Mouse (Mus musculus) midbrain, embryonic 11.5 days (tissue): ENCODE data around the gene Tomm34. TPM values are rescaled to one million over a fixed set of nuclear protein-coding genes. Genes with fewer than 3 reads are reported as not detected.

Source experiments
- ATAC-seq: fragments of 200-750 bp; cut with Nextera tagmentation; 2 replicates; pipeline ENCODE4 v1.8.0; 2017; ENCODE audit warnings: moderate TSS enrichment, moderate library complexity; ENCODE audit not compliant: low FRiP score
- DNase-seq: peaks from one replicate; pipeline ENCODE4 v3.0.0; 2015; ENCODE audit warnings: low spot score; ENCODE audit errors: missing footprints
- H3K27ac ChIP-seq: fragments of 300-500 bp; sonication (generic); 2 replicates; pipeline ENCODE4 v1.5.1; 2014; ENCODE audit warnings: low read depth, low read length
- H3K27me3 ChIP-seq: fragments of 300-500 bp; sonication (generic); 2 replicates; pipeline ENCODE4 v1.6.1; 2014; ENCODE audit warnings: mild to moderate bottlenecking, low read length, moderate library complexity, mixed read lengths; ENCODE audit not compliant: control insufficient read depth, insufficient read depth
- H3K36me3 ChIP-seq: fragments of 300-500 bp; sonication (generic); 2 replicates; pipeline ENCODE4 v1.6.1; 2014; ENCODE audit warnings: mild to moderate bottlenecking, low read length, moderate library complexity, mixed read lengths; ENCODE audit not compliant: control insufficient read depth, insufficient read depth
- H3K4me1 ChIP-seq: fragments of 300-500 bp; sonication (generic); 2 replicates; pipeline ENCODE4 v1.6.1; 2014; ENCODE audit warnings: low read length; ENCODE audit not compliant: control insufficient read depth, insufficient read depth
- H3K4me2 ChIP-seq: fragments of 300-500 bp; sonication (generic); 2 replicates; pipeline ENCODE4 v1.6.1; 2014; ENCODE audit warnings: mild to moderate bottlenecking, moderate library complexity
- H3K4me3 ChIP-seq: fragments of 300-500 bp; sonication (generic); 2 replicates; pipeline ENCODE4 v1.5.1; 2014; ENCODE audit warnings: low read depth, low read length
- H3K9ac ChIP-seq: fragments of 300-500 bp; sonication (generic); 2 replicates; pipeline ENCODE4 v1.6.1; 2014; ENCODE audit warnings: low read length
- H3K9me3 ChIP-seq: fragments of 300-500 bp; sonication (generic); 2 replicates; pipeline ENCODE4 v1.6.1; 2016; ENCODE audit warnings: low read length; ENCODE audit not compliant: control insufficient read depth
- WGBS: fragments of 180-500 bp; shearing (Covaris S2); extraction: QIAGEN DNeasy Blood & Tissue Kit; methylation state at CpG from one replicate; pipeline ENCODE4 v1.1.7; 2014; 5-methylcytosine and 5-hydroxymethylcytosine counted together
- polyA plus RNA-seq: library from polyadenylated mRNA; unstranded; fragments of >200 nt; fragmentation: Nextera tagmentation; extraction: Ambion mirVana; gene quantifications from 2 replicates; pipeline ENCODE4 v1.2.1, GENCODE M21; 2014

Tomm34 gene
- polyA plus RNA-seq, 1 experiment from 2014 or later: 48.2 TPM

GRCm38 (mm10) chr2:164010496-164010895 is 60.5 kb downstream of the Tomm34 start:
- peaks cover 6% of the 10 kb centered on the region; the same call in 1 of the 2 replicates for H3K4me1 ChIP-seq
- 91% methylated on average over 5 of the region's 5 CpGs for WGBS
- H3K4me3 ChIP-seq: no peak overlapping the region
- ATAC-seq: no peak
- H3K27me3 ChIP-seq: no peaks in the 10 kb centered on the region
- H3K27ac ChIP-seq: no peak overlapping the region
- H3K36me3 ChIP-seq: peaks cover 16% of the 10 kb centered on the region
- no peak overlapping the region for H3K4me2 ChIP-seq
- no peaks in the 10 kb centered on the region for H3K9me3 ChIP-seq
- no peak overlapping the region for H3K9ac ChIP-seq
- no peak for DNase-seq

GRCm38 (mm10) chr2:164009227-164009626 is 61.7 kb downstream of the Tomm34 start:
- Histone ChIP-seq H3K27me3 (no peaks in the 10 kb centered on the region), H3K9me3 (no peaks in the 10 kb centered on the region), H3K36me3 (peaks cover 5% of the 10 kb centered on the region; the same call in 1 of the 2 replicates), H3K4me2 (no peak overlapping the region), H3K9ac (no peak overlapping the region), H3K27ac (no peak overlapping the region), H3K4me3 (no peak overlapping the region), H3K4me1 (peaks cover 6% of the 10 kb centered on the region; the same call in 1 of the 2 replicates)
- no peak for ATAC-seq
- 92% methylated on average over 6 of the region's 6 CpGs for WGBS
- DNase-seq: no peak

GRCm38 (mm10) chr2:164007987-164008545 is 62.9 kb downstream of the Tomm34 start:
- no peak overlapping the region for H3K27ac ChIP-seq
- ATAC-seq (no peak), DNase-seq (no peak)
- H3K36me3 ChIP-seq: peaks cover 3% of the 10 kb centered on the region; the same call in 1 of the 2 replicates
- H3K27me3 ChIP-seq: no peaks in the 10 kb centered on the region
- H3K9me3 ChIP-seq: no peaks in the 10 kb centered on the region
- H3K4me2 ChIP-seq: no peak overlapping the region
- H3K9ac ChIP-seq: no peak overlapping the region
- peaks cover 6% of the 10 kb centered on the region; the same call in 1 of the 2 replicates for H3K4me1 ChIP-seq
- 77% methylated on average over 2 of the region's 2 CpGs for WGBS
- H3K4me3 ChIP-seq: no peak overlapping the region

GRCm38 (mm10) chr2:164007547-164007946 is 63.4 kb downstream of the Tomm34 start:
- Histone ChIP-seq H3K36me3 (peaks cover 3% of the 10 kb centered on the region; the same call in 1 of the 2 replicates), H3K9me3 (no peaks in the 10 kb centered on the region), H3K27ac (no peak overlapping the region), H3K4me3 (no peak overlapping the region), H3K4me1 (peaks cover 6% of the 10 kb centered on the region; the same call in 1 of the 2 replicates), H3K9ac (no peak overlapping the region), H3K4me2 (no peak overlapping the region), H3K27me3 (no peaks in the 10 kb centered on the region)
- WGBS: 92% methylated on average over 8 of the region's 8 CpGs
- ATAC-seq (no peak), DNase-seq (no peak)

GRCm38 (mm10) chr2:164006932-164007331 is 64.0 kb downstream of the Tomm34 start:
- 80% methylated on average over 10 of the region's 10 CpGs for WGBS
- no peak for ATAC-seq
- H3K4me1 ChIP-seq: peaks cover 6% of the 10 kb centered on the region; the same call in 1 of the 2 replicates
- H3K27me3 ChIP-seq: no peaks in the 10 kb centered on the region
- no peak for DNase-seq
- H3K27ac ChIP-seq: no peak overlapping the region
- H3K4me3 ChIP-seq: no peak overlapping the region
- H3K36me3 ChIP-seq: peaks cover 3% of the 10 kb centered on the region; the same call in 1 of the 2 replicates
- H3K9me3 ChIP-seq: no peaks in the 10 kb centered on the region
- H3K4me2 ChIP-seq: no peak overlapping the region
- no peak overlapping the region for H3K9ac ChIP-seq

GRCm38 (mm10) chr2:164004503-164004902 is 66.5 kb downstream of the Tomm34 start:
- 77% methylated on average over 5 of the region's 5 CpGs for WGBS
- H3K4me1 ChIP-seq: peaks cover 6% of the 10 kb centered on the region; the same call in 1 of the 2 replicates
- no peak for ATAC-seq

More at GRCm38 (mm10) chr2:164004503-164004902, 66.5 kb downstream of the Tomm34 start:
- H3K27ac ChIP-seq: no peak overlapping the region
- no peak for DNase-seq
- H3K27me3 ChIP-seq: no peaks in the 10 kb centered on the region
- no peaks in the 10 kb centered on the region for H3K36me3 ChIP-seq
- no peaks in the 10 kb centered on the region for H3K9me3 ChIP-seq
- no peak overlapping the region for H3K9ac ChIP-seq
- no peak overlapping the region for H3K4me3 ChIP-seq
- no peak overlapping the region for H3K4me2 ChIP-seq

Other genes with a start within 250 kb of the Tomm34 start
- gene Kcnk15, start 217.5 kb downstream of the Tomm34 start, polyA plus RNA-seq: not detected in 2 replicates
- gene Rims4, start 152.5 kb downstream of the Tomm34 start, polyA plus RNA-seq: 0.62 and 1.1 TPM in 2 replicates
- gene Ywhab, start 76.2 kb downstream of the Tomm34 start, polyA plus RNA-seq: 352 and 354 TPM in 2 replicates
- 0.51 and 1.1 TPM in 2 replicates for gene Pabpc1l, start 45.7 kb downstream of the Tomm34 start, polyA plus RNA-seq
- gene Stk4, start 847 bp downstream of the Tomm34 start, polyA plus RNA-seq: 33.2 and 36.7 TPM in 2 replicates
- 0.07 TPM in 1 of 2 replicates, not detected in the other for gene Kcns1, start 99.9 kb upstream of the Tomm34 start, polyA plus RNA-seq
- not detected in 2 replicates for gene Wfdc5, start 111.6 kb upstream of the Tomm34 start, polyA plus RNA-seq
- not detected in 2 replicates for gene Wfdc12, start 119.4 kb upstream of the Tomm34 start, polyA plus RNA-seq
- gene Wfdc15a, start 129.0 kb upstream of the Tomm34 start, polyA plus RNA-seq: not detected in 2 replicates
- gene Wfdc15b, start 150.5 kb upstream of the Tomm34 start, polyA plus RNA-seq: not detected in 2 replicates
- not detected in 2 replicates for gene Svs2, start 167.3 kb upstream of the Tomm34 start, polyA plus RNA-seq
- gene Svs3b, start 185.5 kb upstream of the Tomm34 start, polyA plus RNA-seq: not detected in 2 replicates
- gene Svs4, start 207.3 kb upstream of the Tomm34 start, polyA plus RNA-seq: not detected in 2 replicates
- gene Svs3a, start 218.1 kb upstream of the Tomm34 start, polyA plus RNA-seq: not detected in 2 replicates
- gene Svs6, start 245.6 kb upstream of the Tomm34 start, polyA plus RNA-seq: not detected in 2 replicates